Mouse (Mus musculus): ENCODE results near the gene Alpi.

Alpi gene

GRCm38 (mm10) chr1:87086964-87087363 lies 14.4 kb downstream of the Alpi start:
- POLR2A ChIA-PET = interaction anchor here in 2 of 4 experiments (0.5 to 1.3 kb wide), 2 partner anchors 100 to 178 kb away, joined by 3 to 4 read pairs; no protein-coding TSS in a partner anchor
- CTCF ChIA-PET = interaction anchor here (0.7 to 1.4 kb wide), 6 partner anchors 12 to 376 kb away, joined by 3 read pairs; no protein-coding TSS in a partner anchor

- ChIA-PET CTCF (interaction anchor here in 2 of 4 experiments (0.7 to 1.4 kb wide), 3 partner anchors 13 to 375 kb away, joined by 3 read pairs; no protein-coding TSS in a partner anchor), POLR2A (interaction anchor here in 2 of 4 experiments (0.7 to 1.3 kb wide), 2 partner anchors 101 to 367 kb away, joined by 3 to 4 read pairs; no protein-coding TSS in a partner anchor)
These were observed 15.2 kb downstream of the Alpi start for GRCm38 (mm10) chr1:87086196-87086595.

- ChIA-PET CTCF (interaction anchor here in 1 of 4 experiments (0.5 to 1.5 kb wide), 4 partner anchors 12 to 113 kb away, joined by 3 to 5 read pairs (median 3); no protein-coding TSS in a partner anchor), POLR2A (interaction anchor here in 1 of 4 experiments (0.6 kb wide), 1 partner anchor 38 kb away, joined by 7 read pairs; no protein-coding TSS in a partner anchor)
These were observed 27.6 kb downstream of the Alpi start for GRCm38 (mm10) chr1:87073776-87074175.

- ChIA-PET CTCF (interaction anchor here in 2 of 4 experiments (0.6 to 1.2 kb wide), 7 partner anchors 9 to 401 kb away, joined by 3 read pairs; partner anchors contain the start of gene Chrnd (in 1 of the 2)), POLR2A (interaction anchor here in 1 of 4 experiments (0.6 kb wide), 1 partner anchor 450 kb away, joined by 6 read pairs; no protein-coding TSS in a partner anchor)
These were observed 30.7 kb downstream of the Alpi start for GRCm38 (mm10) chr1:87070720-87071119.

- CTCF ChIA-PET = interaction anchor here in 2 of 4 experiments (0.6 to 1.5 kb wide), 10 partner anchors 9 to 613 kb away, joined by 3 to 6 read pairs (median 3); partner anchors contain the start of gene Nppc (in 1 of the 2)
- POLR2A ChIA-PET = interaction anchor here in 1 of 4 experiments (0.7 kb wide), 1 partner anchor 10 kb away, joined by 3 read pairs; no protein-coding TSS in a partner anchor
These were observed 40.5 kb downstream of the Alpi start for GRCm38 (mm10) chr1:87060913-87061312.

- POLR2A ChIA-PET = no interaction called here
- CTCF ChIA-PET = interaction anchor here in 3 of 4 experiments (0.7 to 2.0 kb wide), 5 partner anchors 18 to 445 kb away, joined by 3 to 5 read pairs (median 3); no protein-coding TSS in a partner anchor
These were observed 42.3 kb downstream of the Alpi start for GRCm38 (mm10) chr1:87059042-87059665.

GRCm38 (mm10) chr1:87057075-87057474 lies 44.3 kb downstream of the Alpi start:
- POLR2A ChIA-PET = interaction anchor here in 2 of 4 experiments (0.6 kb wide), 2 partner anchors 28 to 439 kb away, joined by 3 read pairs; no protein-coding TSS in a partner anchor
- CTCF ChIA-PET = interaction anchor here in 2 of 4 experiments (0.7 to 1.2 kb wide), 5 partner anchors 14 to 440 kb away, joined by 3 read pairs; no protein-coding TSS in a partner anchor

GRCm38 (mm10) chr1:87051369-87051768 lies 50.0 kb downstream of the Alpi start:
- ChIA-PET POLR2A (interaction anchor here in 2 of 4 experiments (0.6 to 1.2 kb wide), 2 partner anchors 10 to 1192 kb away, joined by 3 to 11 read pairs; no protein-coding TSS in a partner anchor), CTCF (interaction anchor here in 1 of 4 experiments (0.8 kb wide), 1 partner anchor 10 kb away, joined by 3 read pairs; no protein-coding TSS in a partner anchor)

- POLR2A ChIA-PET = interaction anchor here in 1 of 4 experiments (1.2 kb wide), 1 partner anchor 10 kb away, joined by 3 read pairs; no protein-coding TSS in a partner anchor
- CTCF ChIA-PET = interaction anchor here in 2 of 4 experiments (0.6 to 1.4 kb wide), 3 partner anchors 10 to 76 kb away, joined by 4 to 7 read pairs (median 4); no protein-coding TSS in a partner anchor
These were observed 50.7 kb downstream of the Alpi start for GRCm38 (mm10) chr1:87050700-87051099.

- ChIA-PET CTCF (interaction anchor here in 3 of 4 experiments (0.6 to 1.8 kb wide), 5 partner anchors 9 to 76 kb away, joined by 3 to 7 read pairs (median 4); no protein-coding TSS in a partner anchor), POLR2A (interaction anchor here in 1 of 4 experiments (0.6 kb wide), 1 partner anchor 394 kb away, joined by 3 read pairs; no protein-coding TSS in a partner anchor)
These were observed 51.3 kb downstream of the Alpi start for GRCm38 (mm10) chr1:87050072-87050471.

Measured in embryonic stem cell, embryonic (primary cell).